Mouse (Mus musculus): ENCODE data around the gene Hsd3b1. TPM values are rescaled to one million over a fixed set of nuclear protein-coding genes. Genes with fewer than 3 reads are reported as not detected.

Hsd3b1 gene
- polyA plus RNA-seq, 1 experiment from 2014 or later, result not detected

DNA sequence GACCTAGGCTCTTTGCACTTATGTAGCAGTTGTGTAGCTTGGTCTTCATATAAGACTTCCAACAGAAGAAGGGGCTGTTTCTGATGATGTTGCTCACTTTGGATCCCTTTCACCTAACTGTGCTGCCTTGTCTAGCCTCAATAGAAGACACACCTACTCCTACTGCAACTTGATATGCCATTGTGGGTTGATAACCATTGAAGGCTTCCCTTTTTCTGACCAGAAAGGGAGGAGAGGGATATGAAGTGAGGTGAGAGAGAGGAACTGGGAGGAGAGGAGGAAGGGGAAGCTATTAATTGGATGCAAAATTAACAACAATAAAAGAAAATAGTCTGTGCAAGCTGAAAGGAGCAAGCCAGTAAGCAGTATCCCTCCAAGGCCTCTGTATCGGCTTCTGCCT, 3.2 kb upstream of the Hsd3b1 start:
- WGBS, result 95% methylated on average over 1 of the region's 1 CpGs
- DNase-seq (ENCODE audit: low spot score) (no peak), ATAC-seq (no peak)
- Histone ChIP-seq H3K4me2 (ENCODE audit: low read length) (no peak overlapping the region), H3K27ac (ENCODE audit: low read depth, low read length) (no peak overlapping the region), H3K4me1 (ENCODE audit: control insufficient read depth, insufficient read depth, low read length) (no peaks in the 10 kb centered on the region), H3K9ac (ENCODE audit: low read length) (no peak overlapping the region), H3K36me3 (ENCODE audit: control insufficient read depth, insufficient read depth, low read length) (no peaks in the 10 kb centered on the region), H3K9me3 (replicated peaks; ENCODE audit: control insufficient read depth, low read length) (no peaks in the 10 kb centered on the region), H3K27me3 (replicated peaks; ENCODE audit: control insufficient read depth, insufficient read depth, low read length) (no peaks in the 10 kb centered on the region), H3K4me3 (ENCODE audit: low read depth, low read length) (no peak overlapping the region)

DNA sequence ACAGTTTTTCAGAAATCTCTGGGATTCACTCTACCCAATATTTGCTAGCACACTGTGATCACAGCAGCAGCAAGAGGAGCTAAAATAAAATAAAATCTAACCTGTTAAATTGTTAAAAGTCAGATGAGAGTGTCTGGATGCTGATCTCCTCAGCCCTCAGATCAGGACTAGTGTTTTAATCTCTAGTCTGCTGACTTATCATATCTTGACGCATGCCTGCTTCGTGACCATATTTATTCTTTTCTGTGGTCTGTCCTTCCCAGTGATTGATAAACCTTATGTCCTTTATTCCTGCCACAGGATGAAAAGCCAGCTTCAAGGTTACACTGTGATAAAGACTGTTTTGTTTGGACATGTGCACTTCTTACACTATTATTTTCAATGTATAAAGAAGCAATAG, 1.5 kb downstream of the Hsd3b1 start:
- no peaks in the 10 kb centered on the region for H3K4me1 ChIP-seq (ENCODE audit: control insufficient read depth, insufficient read depth, low read length)
- no peaks in the 10 kb centered on the region for H3K9me3 ChIP-seq (replicated peaks; ENCODE audit: control insufficient read depth, low read length)
- no peak overlapping the region for H3K27ac ChIP-seq (ENCODE audit: low read depth, low read length)
- ATAC-seq (no peak), DNase-seq (ENCODE audit: low spot score) (no peak)
- H3K27me3 ChIP-seq (replicated peaks; ENCODE audit: control insufficient read depth, insufficient read depth, low read length), result no peaks in the 10 kb centered on the region
- H3K36me3 ChIP-seq (ENCODE audit: control insufficient read depth, insufficient read depth, low read length), result no peaks in the 10 kb centered on the region
- no peak overlapping the region for H3K9ac ChIP-seq (ENCODE audit: low read length)
- no peak overlapping the region for H3K4me3 ChIP-seq (ENCODE audit: low read depth, low read length)
- no peak overlapping the region for H3K4me2 ChIP-seq (ENCODE audit: low read length)
- WGBS, result 92% methylated on average over 2 of the region's 2 CpGs

DNA sequence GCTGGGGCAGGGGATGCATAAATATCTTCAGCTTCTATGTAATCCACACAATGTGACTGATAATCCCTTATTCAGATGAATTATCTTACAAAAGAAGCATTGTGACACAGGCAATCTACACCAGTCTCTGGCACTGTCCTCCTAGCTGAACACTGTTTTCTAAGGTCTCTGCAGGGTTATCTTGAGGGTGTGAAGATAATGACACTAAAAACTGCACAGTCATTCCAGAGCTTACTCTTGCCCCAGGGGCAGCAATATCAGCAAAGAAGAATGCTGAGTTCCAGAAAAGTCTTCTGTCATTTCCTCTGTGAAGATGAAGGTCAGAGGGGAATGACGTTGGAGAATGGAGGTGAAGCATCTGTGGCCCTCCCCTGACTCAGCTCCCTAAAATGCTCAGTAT, 2.7 kb downstream of the Hsd3b1 start:
- Histone ChIP-seq H3K36me3 (ENCODE audit: control insufficient read depth, insufficient read depth, low read length) (no peaks in the 10 kb centered on the region), H3K9ac (ENCODE audit: low read length) (no peak overlapping the region), H3K27ac (ENCODE audit: low read depth, low read length) (no peak overlapping the region), H3K4me1 (ENCODE audit: control insufficient read depth, insufficient read depth, low read length) (no peaks in the 10 kb centered on the region), H3K27me3 (replicated peaks; ENCODE audit: control insufficient read depth, insufficient read depth, low read length) (no peaks in the 10 kb centered on the region), H3K4me2 (ENCODE audit: low read length) (no peak overlapping the region), H3K9me3 (replicated peaks; ENCODE audit: control insufficient read depth, low read length) (no peaks in the 10 kb centered on the region), H3K4me3 (ENCODE audit: low read depth, low read length) (no peak overlapping the region)
- no peak for ATAC-seq
- no peak for DNase-seq (ENCODE audit: low spot score)
- WGBS, result 85% methylated on average over 1 of the region's 1 CpGs

DNA sequence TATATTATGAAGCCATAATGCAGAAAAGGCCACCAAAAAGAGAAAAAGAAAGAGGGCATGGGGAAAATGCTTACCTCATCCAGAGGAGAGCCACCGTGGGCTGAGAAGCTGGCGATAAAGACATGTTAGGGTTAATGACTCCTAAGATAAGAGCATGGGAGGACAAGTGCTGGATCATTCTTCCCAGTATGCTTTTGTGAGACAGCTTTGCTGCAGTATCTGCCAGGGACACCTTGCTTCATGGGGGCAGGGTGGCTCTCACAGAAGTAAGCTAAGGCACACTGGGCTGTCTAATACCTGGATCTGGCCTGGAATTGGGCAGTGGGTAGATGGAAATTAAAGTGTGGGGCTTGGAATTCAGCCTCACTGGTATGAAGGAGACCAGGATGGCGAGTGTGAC, 4.4 kb downstream of the Hsd3b1 start:
- Histone ChIP-seq H3K4me3 (ENCODE audit: low read depth, low read length) (no peak overlapping the region), H3K36me3 (ENCODE audit: control insufficient read depth, insufficient read depth, low read length) (no peaks in the 10 kb centered on the region), H3K9ac (ENCODE audit: low read length) (no peak overlapping the region), H3K27ac (ENCODE audit: low read depth, low read length) (no peak overlapping the region), H3K9me3 (replicated peaks; ENCODE audit: control insufficient read depth, low read length) (no peaks in the 10 kb centered on the region), H3K4me1 (ENCODE audit: control insufficient read depth, insufficient read depth, low read length) (no peaks in the 10 kb centered on the region), H3K27me3 (replicated peaks; ENCODE audit: control insufficient read depth, insufficient read depth, low read length) (no peaks in the 10 kb centered on the region), H3K4me2 (ENCODE audit: low read length) (no peak overlapping the region)
- DNase-seq (ENCODE audit: low spot score) (no peak), ATAC-seq (no peak)
- WGBS, result 89% methylated on average over 3 of the region's 3 CpGs

DNA sequence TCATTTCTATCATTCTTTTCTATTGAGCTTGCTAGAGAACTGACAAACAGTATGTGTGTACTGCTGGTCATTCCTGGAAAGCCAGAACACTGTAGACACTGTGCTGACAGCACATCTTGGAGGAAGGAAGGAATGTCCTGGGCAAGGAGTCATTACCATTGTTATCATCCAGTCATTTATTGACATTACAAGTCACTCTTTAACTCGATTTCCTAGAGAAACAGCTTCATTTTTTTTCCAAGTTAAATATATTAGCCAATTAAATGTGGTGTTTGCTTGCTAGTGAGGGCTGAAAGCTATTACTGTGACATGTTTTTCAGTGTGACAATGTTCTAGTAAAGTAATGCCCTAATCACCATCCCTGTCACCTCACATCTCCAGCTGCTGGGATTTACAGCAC, 5.9 kb downstream of the Hsd3b1 start:
- ATAC-seq (no peak), DNase-seq (ENCODE audit: low spot score) (no peak)
- Histone ChIP-seq H3K9ac (ENCODE audit: low read length) (no peak overlapping the region), H3K9me3 (replicated peaks; ENCODE audit: control insufficient read depth, low read length) (no peaks in the 10 kb centered on the region), H3K4me2 (ENCODE audit: low read length) (no peak overlapping the region), H3K4me1 (ENCODE audit: control insufficient read depth, insufficient read depth, low read length) (no peaks in the 10 kb centered on the region), H3K27me3 (replicated peaks; ENCODE audit: control insufficient read depth, insufficient read depth, low read length) (no peaks in the 10 kb centered on the region), H3K4me3 (ENCODE audit: low read depth, low read length) (no peak overlapping the region), H3K27ac (ENCODE audit: low read depth, low read length) (no peak overlapping the region), H3K36me3 (ENCODE audit: control insufficient read depth, insufficient read depth, low read length) (no peaks in the 10 kb centered on the region)
- WGBS, result 45% methylated on average over 1 of the region's 1 CpGs

DNA sequence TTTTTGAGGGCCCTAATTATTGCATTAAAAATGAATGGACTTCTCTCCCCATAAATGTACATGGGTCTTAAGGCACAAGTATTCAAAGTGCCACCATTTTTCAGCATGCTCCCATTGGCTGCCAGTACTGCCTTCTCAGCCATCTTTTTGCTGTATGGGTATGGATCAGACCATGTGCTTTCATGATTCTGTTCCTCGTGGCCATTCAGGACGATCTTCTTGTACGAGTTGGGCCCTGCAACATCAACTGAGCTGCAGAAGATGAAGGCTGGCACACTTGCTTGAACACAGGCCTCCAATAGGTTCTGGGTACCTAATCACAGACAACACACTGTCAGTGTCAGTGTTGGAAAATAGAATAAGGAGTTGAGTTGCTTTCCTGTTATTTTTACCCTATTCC, 6.5 kb downstream of the Hsd3b1 start:
- H3K27ac ChIP-seq (ENCODE audit: low read depth, low read length), result no peak overlapping the region
- H3K27me3 ChIP-seq (replicated peaks; ENCODE audit: control insufficient read depth, insufficient read depth, low read length), result no peaks in the 10 kb centered on the region
- H3K36me3 ChIP-seq (ENCODE audit: control insufficient read depth, insufficient read depth, low read length), result no peaks in the 10 kb centered on the region
- H3K9me3 ChIP-seq (replicated peaks; ENCODE audit: control insufficient read depth, low read length), result no peaks in the 10 kb centered on the region
- no peak overlapping the region for H3K4me2 ChIP-seq (ENCODE audit: low read length)
- H3K4me3 ChIP-seq (ENCODE audit: low read depth, low read length), result no peak overlapping the region
- DNase-seq (ENCODE audit: low spot score), result no peak
- no peaks in the 10 kb centered on the region for H3K4me1 ChIP-seq (ENCODE audit: control insufficient read depth, insufficient read depth, low read length)
- ATAC-seq, result no peak
- 94% methylated on average over 3 of the region's 3 CpGs for WGBS
- H3K9ac ChIP-seq (ENCODE audit: low read length), result no peak overlapping the region

DNA sequence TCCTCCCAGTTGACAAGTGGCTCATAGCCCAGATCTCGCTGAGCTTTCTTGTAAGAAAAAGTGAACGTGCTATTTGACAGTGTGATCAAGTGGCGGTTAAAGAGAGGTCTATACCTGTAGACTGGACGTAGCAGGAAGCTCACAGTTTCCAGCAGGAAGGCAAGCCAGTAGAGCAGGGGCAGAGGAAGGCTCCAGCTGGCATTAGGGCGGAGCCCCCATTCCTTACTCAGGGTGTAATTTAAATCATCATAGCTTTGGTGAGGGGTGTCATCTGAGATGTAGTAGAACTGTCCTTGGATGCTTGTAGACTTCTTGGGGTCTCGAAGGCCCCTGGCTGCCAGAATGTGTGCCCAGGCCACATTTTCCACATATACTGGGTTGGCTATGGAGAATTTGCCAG, 7.0 kb downstream of the Hsd3b1 start:
- H3K9ac ChIP-seq (ENCODE audit: low read length), result no peak overlapping the region
- H3K4me3 ChIP-seq (ENCODE audit: low read depth, low read length), result no peak overlapping the region
- H3K27me3 ChIP-seq (replicated peaks; ENCODE audit: control insufficient read depth, insufficient read depth, low read length), result no peaks in the 10 kb centered on the region
- no peak overlapping the region for H3K4me2 ChIP-seq (ENCODE audit: low read length)
- no peaks in the 10 kb centered on the region for H3K4me1 ChIP-seq (ENCODE audit: control insufficient read depth, insufficient read depth, low read length)
- WGBS, result 92% methylated on average over 6 of the region's 6 CpGs
- ATAC-seq, result no peak
- no peak for DNase-seq (ENCODE audit: low spot score)
- H3K36me3 ChIP-seq (ENCODE audit: control insufficient read depth, insufficient read depth, low read length), result no peaks in the 10 kb centered on the region
- H3K9me3 ChIP-seq (replicated peaks; ENCODE audit: control insufficient read depth, low read length), result no peaks in the 10 kb centered on the region
- no peak overlapping the region for H3K27ac ChIP-seq (ENCODE audit: low read depth, low read length)

DNA sequence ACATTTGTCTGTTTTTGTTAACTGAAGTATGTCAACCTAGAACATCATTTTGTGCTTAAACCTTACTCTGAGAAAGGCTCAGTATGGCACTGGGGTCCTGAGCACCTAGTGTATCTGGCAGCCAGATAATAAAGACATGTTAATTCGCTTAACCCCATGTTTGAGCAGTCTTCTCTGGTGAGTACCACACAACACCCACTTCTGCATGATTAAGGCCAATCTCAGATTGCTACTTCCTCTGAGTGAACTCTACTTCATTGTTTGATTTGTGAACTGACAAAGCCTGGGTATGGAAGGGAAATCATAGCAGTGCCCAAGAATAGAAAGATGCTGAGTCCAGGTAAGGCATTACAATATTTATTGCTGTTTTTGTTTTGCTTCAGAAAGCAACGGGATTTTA, 7.7 kb downstream of the Hsd3b1 start:
- H3K4me3 ChIP-seq (ENCODE audit: low read depth, low read length), result no peak overlapping the region
- no peaks in the 10 kb centered on the region for H3K36me3 ChIP-seq (ENCODE audit: control insufficient read depth, insufficient read depth, low read length)
- H3K9ac ChIP-seq (ENCODE audit: low read length), result no peak overlapping the region
- DNase-seq (ENCODE audit: low spot score) (no peak), ATAC-seq (no peak)
- no peaks in the 10 kb centered on the region for H3K27me3 ChIP-seq (replicated peaks; ENCODE audit: control insufficient read depth, insufficient read depth, low read length)
- H3K4me2 ChIP-seq (ENCODE audit: low read length), result no peak overlapping the region
- 82% methylated on average over 2 of the region's 2 CpGs for WGBS
- no peaks in the 10 kb centered on the region for H3K9me3 ChIP-seq (replicated peaks; ENCODE audit: control insufficient read depth, low read length)
- no peak overlapping the region for H3K27ac ChIP-seq (ENCODE audit: low read depth, low read length)
- no peaks in the 10 kb centered on the region for H3K4me1 ChIP-seq (ENCODE audit: control insufficient read depth, insufficient read depth, low read length)

DNA sequence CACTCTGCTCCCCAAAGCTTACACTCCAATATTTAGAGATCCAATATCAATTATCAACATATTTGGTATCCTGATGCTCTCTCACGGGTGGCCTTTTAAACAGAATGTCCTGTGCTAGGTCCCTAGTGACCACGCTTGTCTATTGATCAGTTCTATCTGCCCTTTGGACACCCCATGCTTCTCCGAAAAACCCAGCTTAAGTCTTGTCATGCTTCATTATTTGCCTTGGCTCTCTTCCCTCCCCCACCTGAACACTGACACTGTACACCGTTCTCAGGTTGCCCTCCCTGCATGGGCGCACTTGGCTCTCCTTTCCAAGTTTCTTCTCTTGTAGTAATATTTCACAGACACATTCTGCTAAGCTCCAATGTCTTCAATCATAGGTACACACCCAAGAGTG, 9.3 kb downstream of the Hsd3b1 start:
- WGBS, result 85% methylated on average over 5 of the region's 5 CpGs
- H3K4me3 ChIP-seq (ENCODE audit: low read depth, low read length), result no peak overlapping the region
- ATAC-seq, result no peak
- DNase-seq (ENCODE audit: low spot score), result no peak
- H3K9me3 ChIP-seq (replicated peaks; ENCODE audit: control insufficient read depth, low read length), result no peaks in the 10 kb centered on the region
- H3K4me1 ChIP-seq (ENCODE audit: control insufficient read depth, insufficient read depth, low read length), result no peaks in the 10 kb centered on the region
- H3K4me2 ChIP-seq (ENCODE audit: low read length), result no peak overlapping the region
- H3K27ac ChIP-seq (ENCODE audit: low read depth, low read length), result no peak overlapping the region
- H3K36me3 ChIP-seq (ENCODE audit: control insufficient read depth, insufficient read depth, low read length), result no peaks in the 10 kb centered on the region
- no peak overlapping the region for H3K9ac ChIP-seq (ENCODE audit: low read length)
- no peaks in the 10 kb centered on the region for H3K27me3 ChIP-seq (replicated peaks; ENCODE audit: control insufficient read depth, insufficient read depth, low read length)

DNA sequence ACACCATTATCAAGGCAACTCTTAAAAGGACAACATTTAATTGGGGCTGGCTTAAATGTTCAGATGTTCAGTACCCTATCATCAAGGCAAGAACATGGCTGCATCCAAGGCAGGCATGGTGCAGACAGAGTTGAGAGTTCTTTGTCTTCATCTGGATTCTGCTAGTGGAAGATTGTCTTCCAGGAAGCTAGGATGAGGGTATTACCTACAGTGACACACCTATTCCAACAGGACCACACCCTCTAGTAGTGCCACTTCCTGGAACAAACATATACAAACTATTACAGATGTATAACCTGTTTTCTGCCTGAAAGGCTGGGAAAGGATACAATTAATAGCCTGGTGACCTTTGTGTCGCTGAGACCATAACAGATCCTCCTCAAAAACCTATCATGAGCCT, 10.7 kb downstream of the Hsd3b1 start:
- no peaks in the 10 kb centered on the region for H3K9me3 ChIP-seq (replicated peaks; ENCODE audit: control insufficient read depth, low read length)
- no peaks in the 10 kb centered on the region for H3K27me3 ChIP-seq (replicated peaks; ENCODE audit: control insufficient read depth, insufficient read depth, low read length)
- DNase-seq (ENCODE audit: low spot score) (no peak), ATAC-seq (no peak)
- H3K4me2 ChIP-seq (ENCODE audit: low read length), result no peak overlapping the region
- no peaks in the 10 kb centered on the region for H3K4me1 ChIP-seq (ENCODE audit: control insufficient read depth, insufficient read depth, low read length)
- WGBS, result 83% methylated on average over 1 of the region's 1 CpGs
- H3K9ac ChIP-seq (ENCODE audit: low read length), result no peak overlapping the region
- H3K27ac ChIP-seq (ENCODE audit: low read depth, low read length), result no peak overlapping the region
- H3K4me3 ChIP-seq (ENCODE audit: low read depth, low read length), result no peak overlapping the region
- no peaks in the 10 kb centered on the region for H3K36me3 ChIP-seq (ENCODE audit: control insufficient read depth, insufficient read depth, low read length)
